In genomic region chr2:130294936-130295277, GRCm38 (mm10) we compare ENCODE assay signal across 7 mouse cellular contexts. TPM values are rescaled to one million over a fixed set of nuclear protein-coding genes. Genes with fewer than 3 reads are reported as not detected.
A peak's percentile ranks its signal among the peaks of the same experiment; 100 is the strongest.
DNase-seq lines count a peak whose midpoint lies in the region; TF ChIP-seq lines count a peak whose summit lies in the region.

Gene Ebf4, plus strand, starts transcription at chr2:130295169.

- H3K4me1 ChIP-seq in heart, embryonic 10.5 days, result peaks cover 38% of the 10 kb centered on the region
- peaks cover 10% of the 10 kb centered on the region for H3K4me1 ChIP-seq in testis, adult 2 months (ENCODE audit: control insufficient read depth, insufficient read depth, low read length)

- 0 out of 2 replicates have a peak, but pooled peaks cover 2% of the 10 kb centered on the region for H3K36me3 ChIP-seq in heart, embryonic 10.5 days
- H3K36me3 ChIP-seq in testis, adult 2 months (ENCODE audit: control insufficient read depth, insufficient read depth, low read length), result no peaks in the 10 kb centered on the region

- H3K9me3 ChIP-seq in heart, embryonic 10.5 days, result no peaks in the 10 kb centered on the region

- H3K27ac ChIP-seq in heart, embryonic 10.5 days, result peak within 1 kb of the TSS; percentile 83
- H3K27ac ChIP-seq in testis, adult 2 months (ENCODE audit: control insufficient read depth, insufficient read depth, low read depth, low read length), result no peak within 1 kb of the TSS

- no peak for TF ChIP-seq POLR2A in testis, adult 2 months (IDR thresholded peaks at IDR 0.05; ENCODE audit: control insufficient read depth, low read depth, low read length)

- H3K4me3 ChIP-seq in heart, embryonic 10.5 days, result peak within 1 kb of the TSS; percentile 78
- H3K4me3 ChIP-seq in testis, adult 2 months (ENCODE audit: control insufficient read depth, low read depth, low read length), result peak within 1 kb of the TSS; percentile 66

- TF ChIP-seq CTCF in testis, adult 2 months (IDR thresholded peaks at IDR 0.05; ENCODE audit: control insufficient read depth, insufficient read depth, insufficient replicate concordance, low read depth, low read length), result no peak

- DNase-seq in thymus, postnatal 4 days, result peak; percentile 23
- DNase-seq in thymus, postnatal 25 days, result no peak
- peak; percentile 30 to 45 for DNase-seq in cerebellum, postnatal 36 days
- DNase-seq in heart, embryonic 10.5 days (ENCODE audit: low spot score), result no peak
- DNase-seq in kidney, postnatal 25 days, result peak; percentile 49 to 66
- DNase-seq in lung, postnatal 36 days, result peak; percentile 39

- under 1% methylated on average over 36 of the region's 39 CpGs for WGBS in heart, embryonic 10.5 days

- H3K27me3 ChIP-seq in heart, embryonic 10.5 days (ENCODE audit: insufficient read depth, poor library complexity, severe bottlenecking), result peaks cover 64% of the 10 kb centered on the region
- no peaks in the 10 kb centered on the region for H3K27me3 ChIP-seq in testis, adult 2 months (ENCODE audit: control insufficient read depth, insufficient read depth, low read length)

RNA-seq across cellular contexts. Expression of gene Ebf4, which starts in this region (rescaled TPM):
- 0.42 and 1.1 TPM in 2 replicates for polyA plus RNA-seq in heart, embryonic 10.5 days (2016; fragmentation: Nextera tagmentation; extraction: Ambion mirVana)
- polyA plus RNA-seq in testis, adult 2 months (2012; rRNA removed), result 1.9 and 2.4 TPM in 2 replicates

Comparison
In these comparisons a context has a peak if more than half of its experiments do, and no peak if none do; other contexts are left out.
1. DNase-seq: peak in thymus, postnatal 4 days (single experiment), cerebellum, postnatal 36 days (2 of 2), kidney, postnatal 25 days (2 of 2) and lung, postnatal 36 days (single experiment); none in thymus, postnatal 25 days (single experiment) and heart, embryonic 10.5 days (single experiment).